Mouse (Mus musculus) adrenal gland, postnatal 14 days (tissue): ENCODE results near the gene Mars. TPM values are rescaled to one million over a fixed set of nuclear protein-coding genes. Genes with fewer than 3 reads are reported as not detected.
"Not testable (repeated sequence)": the region's sequence is repeated elsewhere in the genome, so short reads cannot be mapped to it uniquely, and the experiment has no call there.

Experiments used
- DNase-seq: peaks from one replicate; pipeline ENCODE4 v3.0.0; 2021; ENCODE audit warnings: mixed read lengths
- total RNA-seq: library from RNA; stranded (reverse); gene quantifications from 2 replicates; pipeline ENCODE4 v1.2.3, GENCODE M21; 2021

Mars gene
- total RNA-seq, 1 experiment from 2014 or later = 81.9 TPM

- DNase-seq = no peak
Measured at GRCm38 (mm10) chr10:127337536-127338099, 26.0 kb upstream of the Mars start.

- no peak for DNase-seq
Measured at GRCm38 (mm10) chr10:127336952-127337351, 25.4 kb upstream of the Mars start.

GRCm38 (mm10) chr10:127335271-127335670, 23.7 kb upstream of the Mars start:
- no peak for DNase-seq

GRCm38 (mm10) chr10:127333152-127333551, 21.6 kb upstream of the Mars start:
- no peak for DNase-seq

- no peak for DNase-seq
Measured at GRCm38 (mm10) chr10:127332211-127332874, 20.8 kb upstream of the Mars start.

- no peak for DNase-seq
Measured at GRCm38 (mm10) chr10:127330212-127330611, 18.6 kb upstream of the Mars start.

GRCm38 (mm10) chr10:127327461-127328145, 16.0 kb upstream of the Mars start:
- no peak for DNase-seq

GRCm38 (mm10) chr10:127326828-127327227, 15.2 kb upstream of the Mars start:
- DNase-seq = peak; percentile 52

GRCm38 (mm10) chr10:127326017-127326801, 14.6 kb upstream of the Mars start:
- peak; percentile 54 for DNase-seq

- DNase-seq = no peak
Measured at GRCm38 (mm10) chr10:127325454-127326016, 13.9 kb upstream of the Mars start.

GRCm38 (mm10) chr10:127324495-127324894, 12.9 kb upstream of the Mars start:
- DNase-seq = peak; percentile 62

GRCm38 (mm10) chr10:127323131-127323855, 11.7 kb upstream of the Mars start:
- no peak for DNase-seq

- DNase-seq = no peak
Measured at GRCm38 (mm10) chr10:127322669-127323068, 11.1 kb upstream of the Mars start.

GRCm38 (mm10) chr10:127322178-127322577, 10.6 kb upstream of the Mars start:
- no peak for DNase-seq

GRCm38 (mm10) chr10:127321621-127322020, 10.0 kb upstream of the Mars start, which contains the start of gene Arhgap9:
Arhgap9 (plus strand) TSS chr10:127321964.
- no peak for DNase-seq

- DNase-seq = no peak
Measured at GRCm38 (mm10) chr10:127319969-127320368, 8.4 kb upstream of the Mars start.

- DNase-seq = no peak
Measured at GRCm38 (mm10) chr10:127318009-127318408, 6.4 kb upstream of the Mars start.

- no peak for DNase-seq
Measured at GRCm38 (mm10) chr10:127317277-127317676, 5.7 kb upstream of the Mars start.

GRCm38 (mm10) chr10:127314950-127315349, 3.4 kb upstream of the Mars start:
- not testable (repeated sequence) for DNase-seq

GRCm38 (mm10) chr10:127313516-127313915, 1.9 kb upstream of the Mars start:
- DNase-seq = peak; percentile 36

- DNase-seq = no peak
Measured at GRCm38 (mm10) chr10:127312858-127313257, 1.3 kb upstream of the Mars start.

GRCm38 (mm10) chr10:127312356-127312676, 730 bp upstream of the Mars start:
- peak; percentile 87 for DNase-seq
